Mouse (Mus musculus) retina, postnatal 1 day (tissue): ENCODE results near the gene Misp.

Experiments
- DNase-seq: peaks from one replicate; pipeline ENCODE4 v3.0.0-alpha.2; 2012

The Misp gene

GRCm38 (mm10) chr10:79820782-79821181 is at the start of gene Misp:
Gene Misp, plus strand, starts transcription at chr10:79820989.
- no peak for DNase-seq

- DNase-seq, result no peak
Observed at GRCm38 (mm10) chr10:79772320-79772719, 48.5 kb upstream of the Misp start.

- DNase-seq, result no peak
Observed at GRCm38 (mm10) chr10:79773208-79773607, 47.6 kb upstream of the Misp start.

- DNase-seq, result no peak
Observed at GRCm38 (mm10) chr10:79774486-79775279, 46.1 kb upstream of the Misp start.

- DNase-seq, result peak; percentile 46
Observed at GRCm38 (mm10) chr10:79777103-79777531, 43.7 kb upstream of the Misp start, which contains the start of gene Fstl3. Gene Fstl3, plus strand, starts transcription at chr10:79777272.

- DNase-seq, result peak; percentile 92
Observed at GRCm38 (mm10) chr10:79778006-79778405, 42.8 kb upstream of the Misp start.

- no peak for DNase-seq
Observed at GRCm38 (mm10) chr10:79779193-79779592, 41.6 kb upstream of the Misp start.

GRCm38 (mm10) chr10:79779784-79780663 is 40.8 kb upstream of the Misp start:
- peak; percentile 97 for DNase-seq

GRCm38 (mm10) chr10:79780664-79781015 is 40.1 kb upstream of the Misp start:
- peak; percentile 88 for DNase-seq

GRCm38 (mm10) chr10:79781139-79781538 is 39.6 kb upstream of the Misp start:
- DNase-seq, result no peak

GRCm38 (mm10) chr10:79781956-79782355 is 38.8 kb upstream of the Misp start:
- DNase-seq, result no peak

- no peak for DNase-seq
Observed at GRCm38 (mm10) chr10:79783050-79783449, 37.7 kb upstream of the Misp start.

GRCm38 (mm10) chr10:79783920-79784800 is 36.6 kb upstream of the Misp start:
- peak; percentile 71 for DNase-seq

- peak; percentile 86 for DNase-seq
Observed at GRCm38 (mm10) chr10:79788386-79789158, 32.2 kb upstream of the Misp start.

- DNase-seq, result no peak
Observed at GRCm38 (mm10) chr10:79789581-79789980, 31.2 kb upstream of the Misp start.

GRCm38 (mm10) chr10:79790861-79791260 is 29.9 kb upstream of the Misp start, which contains the start of gene Prss57:
Gene Prss57, minus strand, starts transcription at chr10:79790961.
- no peak for DNase-seq

GRCm38 (mm10) chr10:79792339-79793040 is 28.3 kb upstream of the Misp start:
- no peak for DNase-seq

GRCm38 (mm10) chr10:79793051-79793737 is 27.6 kb upstream of the Misp start, which contains the start of gene Palm:
Gene Palm, plus strand, starts transcription at chr10:79793572.
- DNase-seq, result peak; percentile 84

- peak; percentile 61 for DNase-seq
Observed at GRCm38 (mm10) chr10:79793738-79794490, 26.9 kb upstream of the Misp start.

GRCm38 (mm10) chr10:79794491-79794931 is 26.3 kb upstream of the Misp start:
- DNase-seq, result peak; percentile 39
